Mouse (Mus musculus) midbrain, embryonic 16.5 days (tissue): ENCODE measurements at regions not wholly inside any gene's neighbourhood (a gene's known extent, or its start where the extent isn't known, plus 50 kb on each side); places are given as distances from the start of the nearest gene placed in this dataset.

Experiments
- ATAC-seq: fragments of 200-750 bp; cut with Nextera tagmentation; 2 replicates; pipeline ENCODE4 v1.8.0; 2017; ENCODE audit warnings: moderate TSS enrichment
- H3K27ac ChIP-seq: fragments of 300-500 bp; sonication (generic); 2 replicates; pipeline ENCODE4 v1.5.1; 2014; ENCODE audit warnings: mild to moderate bottlenecking, low read length, mixed read lengths
- H3K27me3 ChIP-seq: fragments of 300-500 bp; sonication (generic); 2 replicates; pipeline ENCODE4 v1.6.1; 2014; ENCODE audit warnings: low read depth, low read length, mixed read lengths; ENCODE audit not compliant: control insufficient read depth, insufficient read depth
- H3K36me3 ChIP-seq: fragments of 300-500 bp; sonication (generic); 2 replicates; pipeline ENCODE4 v1.6.1; 2014; ENCODE audit warnings: mild to moderate bottlenecking, low read length, moderate library complexity, mixed read lengths; ENCODE audit not compliant: control insufficient read depth, insufficient read depth
- H3K4me1 ChIP-seq: fragments of 300-500 bp; sonication (generic); 2 replicates; pipeline ENCODE4 v1.6.1; 2014; ENCODE audit warnings: mild to moderate bottlenecking, low read length, mixed read lengths; ENCODE audit not compliant: control insufficient read depth, insufficient read depth
- H3K4me2 ChIP-seq: fragments of 300-500 bp; sonication (generic); 2 replicates; pipeline ENCODE4 v1.6.1; 2014; ENCODE audit warnings: mild to moderate bottlenecking, low read length, mixed read lengths
- H3K4me3 ChIP-seq: fragments of 300-500 bp; sonication (generic); 2 replicates; pipeline ENCODE4 v1.5.1; 2014; ENCODE audit warnings: low read depth, mild to moderate bottlenecking, low read length, moderate library complexity, mixed read lengths
- H3K9ac ChIP-seq: fragments of 300-500 bp; sonication (generic); 2 replicates; pipeline ENCODE4 v1.6.1; 2014; ENCODE audit warnings: low read depth, low read length, mixed read lengths
- H3K9me3 ChIP-seq: fragments of 300-500 bp; sonication (generic); replicated peaks from 2 replicates; pipeline ENCODE4 v1.6.1; 2014; ENCODE audit warnings: mild to moderate bottlenecking, low read length, mixed read lengths; ENCODE audit not compliant: control insufficient read depth, poor library complexity, severe bottlenecking
- WGBS: fragments of 180-500 bp; shearing (Covaris S2); extraction: QIAGEN DNeasy Blood & Tissue Kit; methylation state at CpG from one replicate; pipeline ENCODE4 v1.1.7; 2014; 5-methylcytosine and 5-hydroxymethylcytosine counted together

DNA sequence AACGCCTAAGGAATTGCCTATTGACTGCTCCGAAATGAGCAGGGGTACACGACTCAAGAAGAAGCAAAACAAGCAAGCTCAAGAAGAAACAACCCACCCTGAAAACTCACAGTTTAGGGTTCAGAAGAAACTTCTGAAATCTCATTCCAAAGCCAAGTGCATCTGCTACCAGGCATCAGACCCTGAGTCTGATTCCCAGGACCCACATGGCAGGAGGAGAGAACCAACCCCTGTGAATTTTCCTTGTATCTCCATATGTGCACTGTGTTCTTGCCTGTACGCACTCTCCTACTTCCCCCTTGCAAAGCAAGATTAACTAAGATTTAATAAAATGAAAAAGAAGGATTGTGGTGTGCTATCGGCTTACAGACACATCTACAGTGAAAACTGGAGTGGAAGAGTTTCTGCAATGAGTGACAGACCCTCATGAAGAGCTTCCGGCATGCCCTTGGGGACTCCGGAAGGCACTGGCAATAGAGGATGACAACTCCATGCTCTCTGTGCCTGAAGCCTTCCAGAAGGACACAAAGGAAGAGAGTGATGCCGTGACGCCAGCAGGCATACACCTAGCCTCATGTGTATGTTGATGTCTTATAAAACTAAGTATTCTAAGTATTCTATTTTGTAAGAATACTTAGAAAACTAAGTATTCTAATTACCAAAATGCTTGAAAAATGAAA lies 55.2 kb upstream of the 1110032F04Rik start:
- H3K27ac ChIP-seq = no peak overlapping the region
- 91% methylated on average over 9 of the region's 9 CpGs for WGBS
- H3K9ac ChIP-seq = no peak overlapping the region
- H3K4me1 ChIP-seq = no peaks in the 10 kb centered on the region
- H3K27me3 ChIP-seq = no peaks in the 10 kb centered on the region
- no peak for ATAC-seq
- no peaks in the 10 kb centered on the region for H3K9me3 ChIP-seq
- H3K4me3 ChIP-seq = no peak overlapping the region
- H3K36me3 ChIP-seq = no peaks in the 10 kb centered on the region
- H3K4me2 ChIP-seq = no peak overlapping the region

- Histone ChIP-seq H3K4me3 (no peak overlapping the region), H3K27me3 (no peaks in the 10 kb centered on the region), H3K9ac (no peak overlapping the region), H3K4me2 (no peak overlapping the region), H3K36me3 (no peaks in the 10 kb centered on the region), H3K9me3 (no peaks in the 10 kb centered on the region), H3K4me1 (no peaks in the 10 kb centered on the region), H3K27ac (no peak overlapping the region)
- 91% methylated on average over 6 of the region's 6 CpGs for WGBS
- no peak for ATAC-seq
Measured at GRCm38 (mm10) chr3:68815621-68816020, 53.8 kb upstream of the 1110032F04Rik start.

DNA sequence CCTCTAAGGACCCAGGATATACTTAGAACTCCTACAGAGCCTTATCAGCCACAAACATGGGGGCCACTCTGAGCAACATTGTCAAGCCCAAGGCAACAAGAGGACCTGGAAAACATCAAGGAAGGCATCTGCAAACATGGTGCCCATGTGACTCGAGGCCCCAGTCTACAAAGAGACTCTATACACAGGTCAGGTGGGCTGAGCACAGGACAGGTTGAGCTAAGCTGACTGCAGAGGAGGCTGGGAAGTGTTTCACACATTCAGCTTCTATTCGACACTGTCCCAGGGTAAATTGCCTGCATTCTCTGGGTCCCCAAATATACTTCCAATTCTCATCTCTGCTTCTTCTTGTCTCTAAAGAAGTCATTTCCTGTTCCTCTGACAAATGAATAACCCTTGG lies 52.1 kb upstream of the 1110032F04Rik start:
- Histone ChIP-seq H3K9me3 (no peaks in the 10 kb centered on the region), H3K4me3 (no peak overlapping the region), H3K27me3 (no peaks in the 10 kb centered on the region), H3K36me3 (no peaks in the 10 kb centered on the region), H3K9ac (no peak overlapping the region), H3K4me2 (no peak overlapping the region), H3K27ac (no peak overlapping the region), H3K4me1 (peaks cover 4% of the 10 kb centered on the region; the same call in 1 of the 2 replicates)
- 66% methylated on average over 2 of the region's 2 CpGs for WGBS
- no peak for ATAC-seq
